Mouse (Mus musculus): ENCODE measurements at regions not wholly inside any gene's neighbourhood (a gene's known extent, or its start where the extent isn't known, plus 50 kb on each side); places are given as distances from the start of the nearest gene placed in this dataset.

DNA sequence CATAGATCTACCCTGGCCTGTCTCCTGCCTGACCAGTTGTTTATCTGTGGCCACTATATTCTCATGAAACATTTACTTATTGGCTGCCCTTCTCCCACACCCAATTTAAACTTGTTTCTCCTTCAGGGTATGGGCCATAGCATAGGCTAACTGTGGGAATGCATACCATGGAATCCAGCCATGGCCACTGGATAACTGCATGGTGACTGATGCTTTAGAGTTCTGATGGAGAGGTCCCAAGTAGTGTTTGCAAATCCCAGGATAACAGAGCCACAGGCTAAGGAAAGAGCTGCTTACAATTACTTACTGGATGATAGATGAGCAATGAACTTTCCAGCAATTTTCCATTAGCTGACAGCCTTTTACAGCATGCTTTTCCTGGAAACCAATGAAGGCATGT, 139.5 kb upstream of the Sstr4 start:
- in situ Hi-C loops (cut with MboI; ENCODE audit: unreplicated experiment in 2 of 2), result no loop called here

- in situ Hi-C loops (cut with MboI; ENCODE audit: unreplicated experiment in 2 of 2), result no loop called here
Observed at GRCm38 (mm10) chr2:148264111-148264730, 130.9 kb upstream of the Sstr4 start.

- in situ Hi-C loops (cut with MboI; ENCODE audit: unreplicated experiment in 2 of 2), result no loop called here
Observed at GRCm38 (mm10) chr2:148279200-148279599, 115.9 kb upstream of the Sstr4 start.

- in situ Hi-C loops (cut with MboI; ENCODE audit: unreplicated experiment in 2 of 2), result no loop called here
Observed at GRCm38 (mm10) chr2:148290326-148290725, 104.8 kb upstream of the Sstr4 start.

GRCm38 (mm10) chr2:148292442-148292841, 102.7 kb upstream of the Sstr4 start:
- in situ Hi-C loops (cut with MboI; ENCODE audit: unreplicated experiment in 2 of 2), result no loop called here

GRCm38 (mm10) chr2:148292895-148293294, 102.2 kb upstream of the Sstr4 start:
- in situ Hi-C loops (cut with MboI; ENCODE audit: unreplicated experiment in 2 of 2), result no loop called here

DNA sequence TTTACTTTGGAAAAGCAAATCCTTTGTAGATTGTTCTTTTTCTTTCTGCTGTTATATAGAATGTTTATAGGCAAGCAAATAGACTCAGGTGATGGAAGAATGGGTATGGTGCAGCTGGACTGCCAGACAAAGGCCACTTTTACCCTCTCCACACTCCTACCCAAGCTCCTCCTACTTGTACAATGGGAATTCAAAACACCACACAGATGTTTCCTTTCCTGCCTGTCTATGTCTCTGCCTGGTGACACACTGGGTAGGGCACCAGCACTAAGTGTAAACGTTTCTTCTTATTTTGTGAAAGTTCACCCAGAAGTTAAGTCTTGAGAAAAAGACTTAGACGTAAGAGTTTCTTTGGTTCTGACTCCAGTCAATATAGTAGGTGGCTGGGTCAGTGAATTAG, 94.3 kb upstream of the Sstr4 start:
- in situ Hi-C loops (cut with MboI; ENCODE audit: unreplicated experiment in 2 of 2), result no loop called here

- in situ Hi-C loops (cut with MboI; ENCODE audit: unreplicated experiment in 2 of 2), result no loop called here
Observed at GRCm38 (mm10) chr2:148312255-148312654, 82.9 kb upstream of the Sstr4 start.

DNA sequence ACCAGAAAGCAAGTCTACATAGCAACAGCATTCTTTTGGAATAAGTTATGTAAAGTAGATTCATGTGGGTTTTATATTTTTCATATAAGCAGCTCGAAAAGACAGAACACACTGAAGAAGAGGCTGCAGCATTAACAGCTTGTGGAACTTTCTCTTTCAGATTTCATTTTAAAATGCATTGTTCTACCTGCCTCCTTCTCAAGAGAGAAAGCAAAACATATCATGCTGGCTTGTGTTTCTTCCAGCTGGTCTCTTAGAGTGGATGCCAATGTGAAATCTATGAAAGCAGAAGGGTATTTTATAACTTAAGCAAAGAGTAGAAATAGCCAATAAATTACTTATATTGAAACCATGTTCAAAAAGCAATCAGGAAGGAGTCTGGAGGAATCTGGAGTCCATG, 74.2 kb upstream of the Sstr4 start:
- in situ Hi-C loops (cut with MboI; ENCODE audit: unreplicated experiment in 2 of 2), result no loop called here

DNA sequence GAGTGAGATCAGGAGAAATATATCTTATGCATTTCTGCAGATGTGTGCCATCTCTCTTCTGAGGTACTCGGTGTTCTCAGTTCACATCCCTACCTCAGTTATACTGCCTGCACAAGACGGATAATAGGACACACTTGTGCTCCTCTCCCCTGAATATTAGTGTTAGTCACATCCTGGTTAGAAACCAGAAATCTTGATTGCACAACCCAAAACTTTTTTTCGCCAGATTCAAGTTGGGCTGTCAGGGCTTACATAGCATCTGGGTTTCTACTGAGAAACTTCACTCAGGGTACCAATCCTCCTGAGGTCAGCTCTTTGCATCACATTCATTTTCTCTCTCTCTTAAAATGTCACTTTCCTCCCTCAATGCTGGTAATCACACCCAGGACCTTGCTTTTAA, 69.8 kb upstream of the Sstr4 start:
- in situ Hi-C loops (cut with MboI; ENCODE audit: unreplicated experiment in 2 of 2), result no loop called here

- in situ Hi-C loops (cut with MboI; ENCODE audit: unreplicated experiment in 2 of 2), result no loop called here
Observed at GRCm38 (mm10) chr2:148325854-148326387, 69.2 kb upstream of the Sstr4 start.

DNA sequence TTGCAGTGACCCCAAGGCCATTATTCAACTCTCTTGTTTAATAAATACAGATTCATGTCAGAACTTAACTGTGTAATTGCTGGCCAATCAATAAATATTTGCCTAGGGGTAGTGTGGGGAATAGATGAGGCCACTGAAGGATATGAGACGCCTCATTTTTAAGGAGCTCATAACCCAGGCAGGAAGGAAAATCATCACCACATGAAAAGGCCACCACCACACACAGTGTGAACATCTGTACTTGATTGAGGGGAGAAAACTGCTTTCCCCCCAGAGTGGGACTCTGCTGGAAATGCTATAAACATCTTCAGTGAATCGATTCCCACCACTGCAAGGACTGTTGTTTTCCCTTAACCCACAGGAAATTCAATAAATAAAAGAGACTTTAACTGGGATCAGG, 68.7 kb upstream of the Sstr4 start:
- in situ Hi-C loops (cut with MboI; ENCODE audit: unreplicated experiment in 2 of 2), result no loop called here

DNA sequence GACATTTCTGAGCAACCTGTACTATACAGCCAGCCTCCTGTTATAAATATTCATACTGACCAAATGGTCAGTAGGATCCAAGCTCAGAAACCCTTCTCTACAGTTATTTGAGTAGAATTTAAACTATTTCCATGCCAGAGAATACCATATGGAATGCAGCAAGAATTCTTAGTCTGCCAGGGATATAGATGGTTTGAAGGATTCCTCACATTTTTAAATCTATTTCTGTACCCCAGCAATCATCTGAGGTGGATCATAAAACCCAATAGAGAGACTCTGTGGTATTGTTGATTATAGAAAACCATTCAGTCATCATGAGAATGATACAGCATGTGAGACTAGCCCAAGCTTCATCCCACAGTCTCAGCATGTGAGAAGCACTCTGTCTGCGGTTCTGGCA, 67.6 kb upstream of the Sstr4 start:
- in situ Hi-C loops (cut with MboI; ENCODE audit: unreplicated experiment in 2 of 2), result no loop called here

DNA sequence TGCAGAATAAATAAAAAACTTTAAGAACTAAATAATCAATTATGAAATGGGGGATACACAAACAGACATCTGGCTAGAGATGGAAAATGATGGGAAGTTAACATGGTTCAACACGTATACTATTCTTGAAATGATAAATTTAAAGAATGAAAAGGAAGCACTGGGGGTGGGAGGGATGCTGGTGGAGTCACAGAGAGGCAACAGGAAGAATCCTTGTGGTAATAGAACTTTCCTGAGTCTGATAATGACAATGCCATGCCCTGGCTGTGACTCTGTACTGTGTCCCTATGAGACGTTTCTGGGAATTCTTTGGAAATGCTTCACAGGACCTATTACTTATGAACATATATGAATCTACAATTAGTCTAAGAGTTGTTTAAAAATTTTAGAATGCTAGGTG, 64.8 kb upstream of the Sstr4 start:
- in situ Hi-C loops (cut with MboI; ENCODE audit: unreplicated experiment in 2 of 2), result no loop called here

- in situ Hi-C loops (cut with MboI; ENCODE audit: unreplicated experiment in 2 of 2), result no loop called here
Observed at GRCm38 (mm10) chr2:148334555-148334954, 60.6 kb upstream of the Sstr4 start.

- in situ Hi-C loops (cut with MboI; ENCODE audit: unreplicated experiment in 2 of 2), result no loop called here
Observed at GRCm38 (mm10) chr2:148336626-148337025, 58.5 kb upstream of the Sstr4 start.

GRCm38 (mm10) chr2:148338308-148338768, 56.8 kb upstream of the Sstr4 start:
- in situ Hi-C loops (cut with MboI; ENCODE audit: unreplicated experiment in 2 of 2), result no loop called here

DNA sequence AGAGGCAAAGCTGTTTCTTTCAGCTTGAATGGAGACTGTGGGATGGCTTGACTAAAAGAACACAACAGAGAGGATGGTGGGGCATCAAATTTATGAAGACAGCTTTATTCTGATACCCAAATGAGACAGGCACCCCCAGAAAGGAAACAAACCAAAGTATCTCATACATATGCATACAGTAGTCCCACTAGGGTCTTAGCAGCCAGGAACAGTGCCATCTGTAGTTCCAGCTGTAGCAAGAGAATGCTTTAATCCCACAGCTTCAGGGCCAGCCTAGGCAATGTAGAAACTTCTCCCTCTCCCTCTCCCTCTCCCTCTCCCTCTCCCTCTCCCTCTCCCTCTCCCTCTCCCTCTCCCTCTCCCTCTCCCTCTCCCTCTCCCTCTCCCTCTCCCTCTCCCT, 56.2 kb upstream of the Sstr4 start:
- in situ Hi-C loops (cut with MboI; ENCODE audit: unreplicated experiment in 2 of 2), result no loop called here

- in situ Hi-C loops (cut with MboI; ENCODE audit: unreplicated experiment in 2 of 2), result no loop called here
Observed at GRCm38 (mm10) chr2:148344193-148344592, 51.0 kb upstream of the Sstr4 start.

Measured in v-Abl transformed pro-B cells (cell line).